Mouse (Mus musculus) small intestine, adult 2 months (tissue): Measurements from ENCODE around the gene Mdfi. TPM values are rescaled to one million over a fixed set of nuclear protein-coding genes. Genes with fewer than 3 reads are reported as not detected.

Experiments used
- H3K27ac ChIP-seq: fragments of 200-500 bp; 2 replicates; pipeline ENCODE4 v1.5.1; 2012; ENCODE audit warnings: low read depth, low read length, control low read depth, inconsistent platforms; ENCODE audit not compliant: insufficient read depth
- H3K27me3 ChIP-seq: fragments of 200-500 bp; 2 replicates; pipeline ENCODE4 v1.6.1; 2012; ENCODE audit warnings: mild to moderate bottlenecking, moderate library complexity, low read length, inconsistent platforms; ENCODE audit not compliant: control insufficient read depth, insufficient read depth
- H3K36me3 ChIP-seq: fragments of 200-500 bp; 2 replicates; pipeline ENCODE4 v1.6.1; 2012; ENCODE audit warnings: mild to moderate bottlenecking, low read length, control low read depth, inconsistent platforms; ENCODE audit not compliant: control insufficient read depth, insufficient read depth
- H3K4me1 ChIP-seq: fragments of 200-500 bp; 2 replicates; pipeline ENCODE4 v1.6.1; 2012; ENCODE audit warnings: low read length, inconsistent platforms, mixed read lengths; ENCODE audit not compliant: control insufficient read depth, insufficient read depth, insufficient read length
- H3K4me3 ChIP-seq: fragments of 200-500 bp; 2 replicates; pipeline ENCODE4 v1.5.1; 2012; ENCODE audit warnings: low read depth, mild to moderate bottlenecking, control low read depth, inconsistent platforms, low read length, moderate library complexity
- CTCF ChIP-seq: fragments of 200-500 bp; IDR thresholded peaks from 2 replicates; pipeline ENCODE4 v1.5.1; 2012; ENCODE audit warnings: low read depth, mild to moderate bottlenecking, control low read depth, inconsistent platforms, low read length, moderate library complexity, mixed read lengths; ENCODE audit not compliant: insufficient replicate concordance, insufficient read length; ENCODE audit errors: extremely low read depth
- POLR2A ChIP-seq: fragments of 200-500 bp; IDR thresholded peaks from 2 replicates; pipeline ENCODE4 v1.6.1; 2012; ENCODE audit warnings: low read depth, mild to moderate bottlenecking, control low read depth, inconsistent platforms, low read length, moderate library complexity
- WGBS: fragments of 180-500 bp; shearing (Covaris S2); methylation state at CpG from one replicate; pipeline ENCODE4 v1.1.7; 2018; 5-methylcytosine and 5-hydroxymethylcytosine counted together
- polyA plus RNA-seq: library from polyadenylated mRNA; depleted of rRNA; stranded (reverse); fragments of >200 nt; gene quantifications from 2 replicates; pipeline ENCODE4 v1.2.3, GENCODE M21; 2012; rRNA removed

The Mdfi gene
- 7.3 and 12.3 TPM in 2 replicates for polyA plus RNA-seq

GRCm38 (mm10) chr17:47834482-47834767 lies at the start of gene Mdfi:
TSS of gene Mdfi (minus strand) at chr17:47834691.
- WGBS: 2% methylated on average over 18 of the region's 18 CpGs
- Histone ChIP-seq H3K4me1 (peaks cover 7% of the 10 kb centered on the region), H3K36me3 (no peaks in the 10 kb centered on the region), H3K4me3 (peak within 1 kb of the TSS; percentile 67), H3K27ac (no peak within 1 kb of the TSS), H3K27me3 (peaks cover 25% of the 10 kb centered on the region)
- TF ChIP-seq CTCF (no peak), POLR2A (no peak)

- no peaks in the 10 kb centered on the region for H3K4me1 ChIP-seq
- H3K4me3 ChIP-seq: no peak overlapping the region
- H3K36me3 ChIP-seq: peaks cover 39% of the 10 kb centered on the region
- no peak for TF ChIP-seq CTCF
- no peak for TF ChIP-seq POLR2A
- no peaks in the 10 kb centered on the region for H3K27me3 ChIP-seq
- WGBS: 75% methylated on average over 5 of the region's 5 CpGs
- no peak overlapping the region for H3K27ac ChIP-seq
Measured at GRCm38 (mm10) chr17:47883099-47883498, 48.6 kb upstream of the Mdfi start.

- H3K4me1 ChIP-seq: no peaks in the 10 kb centered on the region
- WGBS: 87% methylated on average over 13 of the region's 13 CpGs
- H3K27me3 ChIP-seq: no peaks in the 10 kb centered on the region
- no peak for TF ChIP-seq CTCF
- TF ChIP-seq POLR2A: no peak
- peaks cover 43% of the 10 kb centered on the region for H3K36me3 ChIP-seq
- no peak overlapping the region for H3K27ac ChIP-seq
- no peak overlapping the region for H3K4me3 ChIP-seq
Measured at GRCm38 (mm10) chr17:47881330-47881729, 46.8 kb upstream of the Mdfi start.

- no peak overlapping the region for H3K4me3 ChIP-seq
- H3K27me3 ChIP-seq: no peaks in the 10 kb centered on the region
- H3K27ac ChIP-seq: no peak overlapping the region
- 74% methylated on average over 3 of the region's 3 CpGs for WGBS
- peaks cover 53% of the 10 kb centered on the region for H3K36me3 ChIP-seq
- no peak for TF ChIP-seq CTCF
- no peak for TF ChIP-seq POLR2A
- no peaks in the 10 kb centered on the region for H3K4me1 ChIP-seq
Measured at GRCm38 (mm10) chr17:47879207-47879606, 44.7 kb upstream of the Mdfi start.

- Histone ChIP-seq H3K27ac (no peak overlapping the region), H3K36me3 (peaks cover 48% of the 10 kb centered on the region), H3K4me3 (no peak overlapping the region), H3K4me1 (no peaks in the 10 kb centered on the region; the same call in 1 of the 2 replicates), H3K27me3 (no peaks in the 10 kb centered on the region)
- TF ChIP-seq CTCF (no peak), POLR2A (no peak)
- 78% methylated on average over 35 of the region's 35 CpGs for whole genome bisulfite sequencing
Measured at GRCm38 (mm10) chr17:47878378-47879089, 44.0 kb upstream of the Mdfi start.

GRCm38 (mm10) chr17:47877715-47878377 lies 43.4 kb upstream of the Mdfi start:
- no peak overlapping the region for H3K27ac ChIP-seq
- WGBS: 82% methylated on average over 10 of the region's 10 CpGs
- H3K4me3 ChIP-seq: no peak overlapping the region
- H3K4me1 ChIP-seq: no peaks in the 10 kb centered on the region; the same call in 1 of the 2 replicates
- no peak for TF ChIP-seq POLR2A
- no peak for TF ChIP-seq CTCF
- H3K27me3 ChIP-seq: no peaks in the 10 kb centered on the region
- H3K36me3 ChIP-seq: peaks cover 50% of the 10 kb centered on the region

GRCm38 (mm10) chr17:47876776-47877714 lies 42.6 kb upstream of the Mdfi start:
- TF ChIP-seq POLR2A: no peak
- no peak for TF ChIP-seq CTCF
- H3K27ac ChIP-seq: no peak overlapping the region
- H3K36me3 ChIP-seq: peaks cover 51% of the 10 kb centered on the region
- no peaks in the 10 kb centered on the region; the same call in 1 of the 2 replicates for H3K4me1 ChIP-seq
- WGBS: 87% methylated on average over 26 of the region's 26 CpGs
- no peaks in the 10 kb centered on the region for H3K27me3 ChIP-seq
- no peak overlapping the region for H3K4me3 ChIP-seq
